In genomic region chr12:30030571-30030970, GRCm38 (mm10) we compare ENCODE assay signal across 22 mouse cellular contexts.
"Had no signal": no experiment of that assay in that cellular context is flagged by ENCODE, and none has a peak within 500 bp of the region (broad histone marks: within the 10 kb centered on the region; RNA-seq: fewer than 3 reads in every experiment).

No protein-coding gene starts in this region.

- H3K27me3 ChIP-seq: heart, embryonic 13.5 days; heart, embryonic 15.5 days; hindbrain, embryonic 13.5 days; hindbrain, embryonic 15.5 days; kidney, embryonic 15.5 days; limb, embryonic 13.5 days; limb, embryonic 15.5 days had no signal

- H3K27ac ChIP-seq: heart, embryonic 10.5 days; heart, embryonic 13.5 days; heart, embryonic 15.5 days; hindbrain, embryonic 13.5 days; hindbrain, embryonic 15.5 days; hindbrain, postnatal 0 days; kidney, embryonic 15.5 days; kidney, postnatal 0 days; limb, embryonic 13.5 days; limb, embryonic 15.5 days had no signal

- H3K4me2 ChIP-seq: heart, embryonic 13.5 days; heart, embryonic 15.5 days; hindbrain, embryonic 13.5 days; hindbrain, embryonic 15.5 days; kidney, embryonic 15.5 days; limb, embryonic 13.5 days; limb, embryonic 15.5 days had no signal

- H3K9me3 ChIP-seq: heart, embryonic 10.5 days; heart, embryonic 13.5 days; heart, embryonic 15.5 days; hindbrain, embryonic 13.5 days; hindbrain, embryonic 15.5 days; kidney, embryonic 15.5 days; limb, embryonic 13.5 days; limb, embryonic 15.5 days had no signal

- H3K4me1 ChIP-seq: heart, embryonic 13.5 days; heart, embryonic 15.5 days; kidney, embryonic 15.5 days; limb, embryonic 13.5 days; limb, embryonic 15.5 days had no signal

- ATAC-seq: forebrain, postnatal 0 days; hindbrain, postnatal 0 days; intestine, embryonic 16.5 days had no signal

- H3K4me3 ChIP-seq: heart, embryonic 10.5 days; heart, embryonic 13.5 days; heart, embryonic 15.5 days; hindbrain, embryonic 13.5 days; hindbrain, embryonic 15.5 days; kidney, embryonic 15.5 days; limb, embryonic 13.5 days; limb, embryonic 15.5 days had no signal

- H3K9ac ChIP-seq: forebrain, postnatal 0 days; heart, embryonic 13.5 days; heart, embryonic 15.5 days; hindbrain, embryonic 13.5 days; hindbrain, embryonic 15.5 days; kidney, embryonic 15.5 days; limb, embryonic 13.5 days; limb, embryonic 15.5 days had no signal

- DNase-seq: forebrain, postnatal 0 days; gastrocnemius, postnatal 14 days; gastrocnemius, postnatal 36 days; heart, adult 18-20 months; heart, postnatal 14 days; kidney, adult 11 months; kidney, adult 9 months; kidney, postnatal 14 days; layer of hippocampus, adult 9-11 months; layer of hippocampus, postnatal 36 days; left cerebral cortex, postnatal 4 days had no signal

- H3K36me3 ChIP-seq: heart, embryonic 10.5 days; heart, embryonic 13.5 days; heart, embryonic 15.5 days; hindbrain, embryonic 13.5 days; hindbrain, embryonic 15.5 days; kidney, embryonic 15.5 days; limb, embryonic 13.5 days; limb, embryonic 15.5 days had no signal
